Mouse (Mus musculus) cortical plate, adult 2 months (tissue): Measurements from ENCODE around the gene Trim8. TPM values are rescaled to one million over a fixed set of nuclear protein-coding genes. Genes with fewer than 3 reads are reported as not detected.

Experiments
- H3K27ac ChIP-seq: fragments of 200-500 bp; 2 replicates; pipeline ENCODE4 v1.5.1; 2012; ENCODE audit warnings: low read length, control low read depth, inconsistent platforms; ENCODE audit not compliant: insufficient read depth
- H3K4me1 ChIP-seq: fragments of 200-500 bp; 2 replicates; pipeline ENCODE4 v1.6.1; 2011; ENCODE audit warnings: low read length; ENCODE audit not compliant: control insufficient read depth, insufficient read depth
- H3K4me3 ChIP-seq: fragments of 200-500 bp; 2 replicates; pipeline ENCODE4 v1.5.1; 2011; ENCODE audit warnings: mild to moderate bottlenecking, low read length, control low read depth; ENCODE audit not compliant: insufficient read depth
- CTCF ChIP-seq: fragments of 200-500 bp; IDR thresholded peaks from 2 replicates; pipeline ENCODE4 v1.5.1; 2011; ENCODE audit warnings: mild to moderate bottlenecking, control low read depth, low read length; ENCODE audit not compliant: insufficient read depth; ENCODE audit errors: extremely low read depth
- POLR2A ChIP-seq: fragments of 200-500 bp; IDR thresholded peaks from 2 replicates; pipeline ENCODE4 v1.6.1; 2011; ENCODE audit warnings: mild to moderate bottlenecking, low read length, control low read depth; ENCODE audit not compliant: insufficient read depth; ENCODE audit errors: extremely low read depth
- polyA plus RNA-seq: library from polyadenylated mRNA; depleted of rRNA; stranded (reverse); fragments of >200 nt; gene quantifications from 2 replicates; pipeline ENCODE4 v1.2.3, GENCODE M21; 2012; rRNA removed

Trim8 gene
- polyA plus RNA-seq, 1 experiment, result 47.1 TPM

DNA sequence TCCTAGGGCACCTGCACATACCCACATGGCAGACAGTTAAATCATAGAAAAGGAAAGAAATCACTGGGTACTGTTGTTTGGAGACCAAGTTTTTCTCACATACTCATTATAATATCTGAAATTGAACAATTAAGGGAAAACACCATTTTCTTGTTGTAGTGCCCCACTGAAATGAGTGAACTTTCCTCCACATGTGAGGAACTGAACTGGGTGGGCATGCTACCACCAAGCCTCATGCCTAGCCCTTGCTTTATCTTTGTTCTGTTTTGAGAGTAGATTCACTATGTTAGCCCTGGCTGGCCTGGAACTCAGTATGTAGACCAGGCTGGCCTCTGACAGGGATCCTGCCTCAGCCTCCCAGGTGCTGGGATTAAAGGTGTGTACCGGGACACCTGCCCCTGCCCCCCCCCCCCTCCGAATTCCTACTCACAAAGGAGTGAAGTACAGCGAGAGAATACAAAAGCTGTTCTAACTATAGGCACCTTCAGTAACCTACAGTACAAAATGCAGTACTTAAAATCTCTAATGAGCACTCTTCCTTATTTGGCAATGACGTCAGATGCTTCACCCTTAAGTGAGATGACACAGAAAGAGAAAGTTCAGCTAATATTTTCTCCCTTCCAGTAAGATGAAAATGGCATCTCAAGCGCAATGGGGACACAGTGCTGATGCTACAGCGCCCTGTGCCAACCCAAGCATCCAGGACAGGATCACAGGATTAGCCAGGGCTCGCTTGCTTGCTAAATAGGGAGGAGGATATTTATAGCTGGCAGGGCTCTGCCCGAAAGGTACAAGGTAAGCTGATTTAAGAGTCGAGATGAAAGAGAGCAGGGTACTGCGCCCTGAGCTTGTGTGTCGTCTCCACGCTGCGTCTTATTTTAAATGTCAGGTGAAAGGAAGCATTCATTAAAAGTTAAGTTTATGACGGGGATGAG is 61.3 kb downstream of the Trim8 start:
- Histone ChIP-seq H3K4me3 (no peak overlapping the region), H3K27ac (no peak overlapping the region), H3K4me1 (no peaks in the 10 kb centered on the region)
- TF ChIP-seq POLR2A (no peak), CTCF (no peak)

DNA sequence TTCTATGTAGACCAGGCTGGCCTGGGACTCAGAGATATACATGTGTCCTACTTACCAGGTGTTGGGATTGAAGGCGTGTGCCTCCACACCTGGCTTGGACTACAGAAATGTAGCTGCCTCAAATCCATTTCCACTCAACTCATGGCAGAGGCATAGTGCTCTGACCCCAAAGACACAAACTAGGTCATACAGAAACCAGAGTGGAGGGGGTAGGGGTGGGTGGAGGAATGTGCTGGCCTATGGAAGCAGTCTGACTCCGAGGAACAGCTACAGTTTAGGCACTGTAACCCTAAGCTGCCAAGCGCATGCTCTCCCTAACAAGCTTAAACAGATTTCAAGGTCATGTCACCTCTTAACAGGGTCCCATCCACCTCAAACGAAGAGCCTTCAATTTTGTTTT is 62.1 kb downstream of the Trim8 start:
- Histone ChIP-seq H3K4me3 (no peak overlapping the region), H3K4me1 (no peaks in the 10 kb centered on the region), H3K27ac (no peak overlapping the region)
- TF ChIP-seq POLR2A (no peak), CTCF (no peak)

DNA sequence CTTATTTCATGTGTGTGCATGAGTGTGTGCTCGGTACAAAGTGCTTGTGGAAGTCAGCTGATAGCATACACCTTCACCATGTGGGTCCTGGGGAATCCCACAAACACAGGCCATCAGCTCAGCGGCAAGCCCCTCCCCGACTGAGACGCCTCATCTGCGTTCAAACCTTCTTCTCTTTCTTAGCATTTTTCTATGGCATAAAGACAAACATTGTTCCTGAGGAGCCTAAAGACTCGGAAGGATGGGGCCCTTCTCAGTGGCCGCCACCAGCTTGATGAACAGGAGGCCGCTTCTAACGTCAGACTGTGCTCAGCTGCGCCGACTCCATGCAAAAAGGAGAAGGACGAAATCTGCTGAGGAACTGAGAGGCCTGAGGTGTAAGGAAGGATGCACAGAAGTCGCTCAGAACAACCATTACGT is 62.6 kb downstream of the Trim8 start:
- no peak overlapping the region for H3K27ac ChIP-seq
- H3K4me1 ChIP-seq, result no peaks in the 10 kb centered on the region
- H3K4me3 ChIP-seq, result no peak overlapping the region
- TF ChIP-seq CTCF, result no peak
- no peak for TF ChIP-seq POLR2A

Other genes starting within 250 kb of the Trim8 start
- 2.4 and 2.8 TPM in 2 replicates for gene Nfkb2, start 197.4 kb upstream of the Trim8 start, polyA plus RNA-seq
- 617 and 701 TPM in 2 replicates for gene Psd, start 174.5 kb upstream of the Trim8 start, polyA plus RNA-seq
- 42.8 and 42.9 TPM in 2 replicates for gene Fbxl15, start 173.5 kb upstream of the Trim8 start, polyA plus RNA-seq
- 233 and 235 TPM in 2 replicates for gene Cuedc2, start 163.0 kb upstream of the Trim8 start, polyA plus RNA-seq
- gene Mfsd13a, start 160.6 kb upstream of the Trim8 start, polyA plus RNA-seq, result 35.9 and 40.5 TPM in 2 replicates
- gene 2310034G01Rik, start 151.4 kb upstream of the Trim8 start, polyA plus RNA-seq, result 1.7 and 2.4 TPM in 2 replicates
- gene Actr1a, start 106.0 kb upstream of the Trim8 start, polyA plus RNA-seq, result 183 and 188 TPM in 2 replicates
- 9.5 and 10.0 TPM in 2 replicates for gene Sufu, start 104.8 kb upstream of the Trim8 start, polyA plus RNA-seq
- gene Arl3, start 71.5 kb downstream of the Trim8 start, polyA plus RNA-seq, result 213 and 216 TPM in 2 replicates
- 5.1 and 5.5 TPM in 2 replicates for gene Sfxn2, start 71.7 kb downstream of the Trim8 start, polyA plus RNA-seq
- 24.3 and 26.6 TPM in 2 replicates for gene Wbp1l, start 97.4 kb downstream of the Trim8 start, polyA plus RNA-seq
- 0.04 TPM in 1 of 2 replicates, not detected in the other for gene Cyp17a1, start 171.5 kb downstream of the Trim8 start, polyA plus RNA-seq
- 19.2 and 21.2 TPM in 2 replicates for gene Borcs7, start 188.2 kb downstream of the Trim8 start, polyA plus RNA-seq
- gene As3mt, start 205.8 kb downstream of the Trim8 start, polyA plus RNA-seq, result 15.5 and 15.8 TPM in 2 replicates